ENCODE assay signal across 12 mouse cellular contexts in genomic region chr1:115745569-115745968, GRCm38 (mm10).
"Had no signal": no experiment of that assay in that cellular context is flagged by ENCODE, and none has a peak within 500 bp of the region (broad histone marks: within the 10 kb centered on the region; RNA-seq: fewer than 3 reads in every experiment).

No protein-coding gene starts in this region.

- H3K27ac ChIP-seq: kidney, postnatal 0 days; limb, embryonic 10.5 days; liver, embryonic 15.5 days; midbrain, embryonic 15.5 days; neural tube, embryonic 12.5 days; stomach, embryonic 15.5 days had no signal

- DNase-seq: kidney, adult 11 months; kidney, adult 9 months; kidney, postnatal 36 days; lung, adult 2 months; lung, postnatal 36 days; thymus, postnatal 4 days had no signal

- H3K36me3 ChIP-seq: limb, embryonic 10.5 days; liver, embryonic 15.5 days; midbrain, embryonic 15.5 days; neural tube, embryonic 12.5 days; stomach, embryonic 15.5 days had no signal

- H3K27me3 ChIP-seq: liver, embryonic 15.5 days; midbrain, embryonic 15.5 days; neural tube, embryonic 12.5 days; stomach, embryonic 15.5 days had no signal

- H3K4me1 ChIP-seq: limb, embryonic 10.5 days; liver, embryonic 15.5 days; midbrain, embryonic 15.5 days; neural tube, embryonic 12.5 days; stomach, embryonic 15.5 days had no signal

- H3K9me3 ChIP-seq: limb, embryonic 10.5 days; liver, embryonic 15.5 days; midbrain, embryonic 15.5 days; neural tube, embryonic 12.5 days; stomach, embryonic 15.5 days had no signal

- H3K4me3 ChIP-seq: limb, embryonic 10.5 days; liver, embryonic 15.5 days; midbrain, embryonic 15.5 days; neural tube, embryonic 12.5 days; stomach, embryonic 15.5 days had no signal
